Mouse (Mus musculus) forebrain, embryonic 16.5 days (tissue): ENCODE measurements around the gene Kcmf1. TPM values are rescaled to one million over a fixed set of nuclear protein-coding genes. Genes with fewer than 3 reads are reported as not detected.
A peak's percentile ranks its signal among the peaks of the same experiment; 100 is the strongest.
"Not testable (repeated sequence)": the region's sequence is repeated elsewhere in the genome, so short reads cannot be mapped to it uniquely, and the experiment has no call there.

ENCODE experiments used
- ATAC-seq: fragments of 200-750 bp; cut with Nextera tagmentation; 2 replicates; pipeline ENCODE4 v1.8.0; 2017; ENCODE audit warnings: mild to moderate bottlenecking, moderate library complexity
- H3K27ac ChIP-seq: fragments of 300-500 bp; sonication (generic); 2 replicates; pipeline ENCODE4 v1.5.1; 2014; ENCODE audit warnings: low read length, control low read depth
- H3K27me3 ChIP-seq: fragments of 300-500 bp; sonication (generic); replicated peaks from 2 replicates; pipeline ENCODE4 v1.6.1; 2014; ENCODE audit warnings: low read length; ENCODE audit not compliant: control insufficient read depth, insufficient read depth
- H3K36me3 ChIP-seq: fragments of 300-500 bp; sonication (generic); 2 replicates; pipeline ENCODE4 v1.6.1; 2014; ENCODE audit not compliant: control insufficient read depth, insufficient read depth
- H3K4me1 ChIP-seq: fragments of 300-500 bp; sonication (generic); replicated peaks from 2 replicates; pipeline ENCODE4 v1.6.1; 2014; ENCODE audit warnings: low read length; ENCODE audit not compliant: control insufficient read depth, insufficient read depth
- H3K4me2 ChIP-seq: fragments of 300-500 bp; sonication (generic); 2 replicates; pipeline ENCODE4 v1.6.1; 2014; ENCODE audit warnings: mild to moderate bottlenecking, low read length, control low read depth
- H3K4me3 ChIP-seq: fragments of 300-500 bp; sonication (generic); replicated peaks from 2 replicates; pipeline ENCODE4 v1.5.1; 2014; ENCODE audit warnings: mild to moderate bottlenecking, low read length, control low read depth
- H3K9ac ChIP-seq: fragments of 300-500 bp; sonication (generic); replicated peaks from 2 replicates; pipeline ENCODE4 v1.6.1; 2014; ENCODE audit warnings: low read depth, low read length, control low read depth
- H3K9me3 ChIP-seq: fragments of 300-500 bp; sonication (generic); 2 replicates; pipeline ENCODE4 v1.6.1; 2016; ENCODE audit warnings: low read length; ENCODE audit not compliant: control insufficient read depth
- WGBS: fragments of 180-500 bp; shearing (Covaris S2); extraction: QIAGEN DNeasy Blood & Tissue Kit; methylation state at CpG from one replicate; pipeline ENCODE4 v1.1.7; 2014; 5-methylcytosine and 5-hydroxymethylcytosine counted together
- polyA plus RNA-seq: library from polyadenylated mRNA; unstranded; fragments of >200 nt; fragmentation: Nextera tagmentation; extraction: Ambion mirVana; gene quantifications from 2 replicates; pipeline ENCODE4 v1.2.1, GENCODE M21; 2015

Kcmf1 gene
- polyA plus RNA-seq, 1 experiment from 2014 or later, result 31.1 TPM

GRCm38 (mm10) chr6:72834518-72834917 lies 65.3 kb downstream of the Kcmf1 start:
- Histone ChIP-seq H3K27me3 (no peaks in the 10 kb centered on the region), H3K27ac (no peak overlapping the region), H3K9ac (no peak overlapping the region), H3K4me1 (no peaks in the 10 kb centered on the region), H3K36me3 (no peaks in the 10 kb centered on the region), H3K4me3 (no peak overlapping the region), H3K9me3 (no peaks in the 10 kb centered on the region), H3K4me2 (no peak overlapping the region)
- WGBS, result 44% methylated on average over 4 of the region's 4 CpGs
- no peak for ATAC-seq

GRCm38 (mm10) chr6:72831858-72832257 lies 67.9 kb downstream of the Kcmf1 start:
- Histone ChIP-seq H3K9ac (no peak overlapping the region), H3K27me3 (no peaks in the 10 kb centered on the region), H3K4me1 (no peaks in the 10 kb centered on the region), H3K9me3 (no peaks in the 10 kb centered on the region), H3K4me2 (no peak overlapping the region), H3K27ac (no peak overlapping the region), H3K36me3 (no peaks in the 10 kb centered on the region), H3K4me3 (no peak overlapping the region)
- ATAC-seq, result no peak
- 61% methylated on average over 3 of the region's 3 CpGs for WGBS

GRCm38 (mm10) chr6:72831276-72831675 lies 68.5 kb downstream of the Kcmf1 start:
- WGBS, result 30% methylated on average over 3 of the region's 3 CpGs
- no peaks in the 10 kb centered on the region for H3K36me3 ChIP-seq

GRCm38 (mm10) chr6:72828857-72829256 lies 70.9 kb downstream of the Kcmf1 start:
- WGBS, result 72% methylated on average over 3 of the region's 3 CpGs
- H3K27me3 ChIP-seq, result 0 out of 2 replicates have a peak, but pooled peaks cover 3% of the 10 kb centered on the region
- H3K4me1 ChIP-seq, result peaks cover 11% of the 10 kb centered on the region
- no peak overlapping the region for H3K27ac ChIP-seq
- no peak overlapping the region for H3K4me2 ChIP-seq
- no peaks in the 10 kb centered on the region for H3K9me3 ChIP-seq
- H3K36me3 ChIP-seq, result no peaks in the 10 kb centered on the region
- no peak overlapping the region for H3K4me3 ChIP-seq
- H3K9ac ChIP-seq, result no peak overlapping the region
- no peak for ATAC-seq

More at GRCm38 (mm10) chr6:72831276-72831675, 68.5 kb downstream of the Kcmf1 start:
- Histone ChIP-seq H3K27ac (no peak overlapping the region), H3K4me2 (no peak overlapping the region), H3K4me3 (no peak overlapping the region), H3K27me3 (no peaks in the 10 kb centered on the region), H3K9ac (no peak overlapping the region), H3K4me1 (no peaks in the 10 kb centered on the region), H3K9me3 (no peaks in the 10 kb centered on the region)
- ATAC-seq, result 0 out of 2 replicates have a peak, but pooled peaks have one; percentile 41

GRCm38 (mm10) chr6:72828037-72828436 lies 71.7 kb downstream of the Kcmf1 start:
- not testable (repeated sequence) for H3K36me3 ChIP-seq, H3K27ac ChIP-seq, H3K9ac ChIP-seq, H3K9me3 ChIP-seq, ATAC-seq, H3K4me2 ChIP-seq, H3K27me3 ChIP-seq, H3K4me3 ChIP-seq
- 5% methylated on average over 9 of the region's 9 CpGs for WGBS
- H3K4me1 ChIP-seq, result peaks cover 11% of the 10 kb centered on the region

GRCm38 (mm10) chr6:72825762-72826161 lies 74.0 kb downstream of the Kcmf1 start:
- no peak overlapping the region for H3K4me2 ChIP-seq

GRCm38 (mm10) chr6:72824971-72825737 lies 74.6 kb downstream of the Kcmf1 start:
- Histone ChIP-seq H3K9me3 (no peaks in the 10 kb centered on the region), H3K27ac (no peak overlapping the region), H3K36me3 (no peaks in the 10 kb centered on the region), H3K4me2 (peak overlapping the region; percentile 54), H3K4me1 (peaks cover 11% of the 10 kb centered on the region), H3K9ac (peak overlapping the region; percentile 50), H3K4me3 (peak overlapping the region; percentile 33), H3K27me3 (0 out of 2 replicates have a peak, but pooled peaks cover 3% of the 10 kb centered on the region)
- whole genome bisulfite sequencing, result 3% methylated on average over 26 of the region's 26 CpGs
- peak; percentile 70 for ATAC-seq

More at GRCm38 (mm10) chr6:72825762-72826161, 74.0 kb downstream of the Kcmf1 start:
- H3K36me3 ChIP-seq, result no peaks in the 10 kb centered on the region
- no peaks in the 10 kb centered on the region for H3K9me3 ChIP-seq
- H3K4me3 ChIP-seq, result no peak overlapping the region
- peaks cover 11% of the 10 kb centered on the region for H3K4me1 ChIP-seq
- H3K9ac ChIP-seq, result no peak overlapping the region
- H3K27ac ChIP-seq, result no peak overlapping the region
- ATAC-seq, result no peak
- 45% methylated on average over 9 of the region's 9 CpGs for WGBS
- 0 out of 2 replicates have a peak, but pooled peaks cover 3% of the 10 kb centered on the region for H3K27me3 ChIP-seq

- 77% methylated on average over 9 of the region's 9 CpGs for WGBS
Measured at GRCm38 (mm10) chr6:72813456-72813855, 86.3 kb downstream of the Kcmf1 start.

GRCm38 (mm10) chr6:72810248-72810647 lies 89.5 kb downstream of the Kcmf1 start:
- H3K4me1 ChIP-seq, result no peaks in the 10 kb centered on the region
- no peaks in the 10 kb centered on the region for H3K36me3 ChIP-seq
- H3K4me3 ChIP-seq, result no peak overlapping the region
- WGBS, result 82% methylated on average over 7 of the region's 7 CpGs
- H3K27me3 ChIP-seq, result no peaks in the 10 kb centered on the region
- H3K9ac ChIP-seq, result no peak overlapping the region
- no peak for ATAC-seq
- H3K27ac ChIP-seq, result no peak overlapping the region
- no peak overlapping the region for H3K4me2 ChIP-seq
- no peaks in the 10 kb centered on the region for H3K9me3 ChIP-seq

More at GRCm38 (mm10) chr6:72813456-72813855, 86.3 kb downstream of the Kcmf1 start:
- Histone ChIP-seq H3K4me1 (no peaks in the 10 kb centered on the region), H3K9ac (no peak overlapping the region), H3K4me2 (no peak overlapping the region), H3K36me3 (no peaks in the 10 kb centered on the region), H3K27ac (no peak overlapping the region), H3K4me3 (no peak overlapping the region), H3K9me3 (no peaks in the 10 kb centered on the region), H3K27me3 (no peaks in the 10 kb centered on the region)
- no peak for ATAC-seq
